Mouse (Mus musculus) v-Abl transformed pro-B cells (cell line): ENCODE results near the gene March11.

ENCODE experiments used
- in situ Hi-C, 2 experiments: fragments of 400-800 bp; cut with MboI; formaldehyde crosslinking; loops; one replicate each; pipeline ENCODE4 v1.15.1; 2025; ENCODE audit not compliant: unreplicated experiment in 2 of 2

Gene March11

DNA sequence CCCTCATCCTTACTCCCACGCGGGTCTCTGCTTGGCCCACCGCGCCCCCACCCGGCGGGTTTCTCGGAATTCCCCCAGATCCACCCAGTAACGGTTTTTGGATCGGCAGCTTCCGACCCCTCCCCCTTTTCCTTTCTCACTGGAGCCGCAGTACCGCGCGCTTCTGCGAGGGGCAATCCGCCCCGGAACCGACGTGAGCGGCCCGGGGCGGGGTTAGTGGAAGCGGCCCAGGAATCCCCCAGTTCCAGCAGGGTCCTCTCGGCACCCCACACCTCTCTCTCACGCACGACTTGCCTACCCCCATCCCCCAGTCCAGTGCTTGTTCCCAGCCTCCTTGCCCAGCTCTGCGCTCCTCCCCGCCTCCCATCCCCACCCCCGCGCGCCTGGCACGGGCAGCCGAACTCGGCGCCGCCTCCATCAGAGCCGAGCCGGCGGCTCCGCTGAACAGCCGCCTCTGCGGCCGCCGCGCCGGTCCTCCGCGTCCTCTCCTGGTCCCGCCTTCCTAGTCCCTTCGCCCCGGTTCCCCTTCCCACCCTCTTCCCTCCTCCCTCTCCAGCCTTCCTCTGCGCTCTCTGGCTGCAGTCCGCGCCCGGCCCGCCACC lies at the start of gene March11:
Gene March11, plus strand, starts transcription at position 420 of the 602 bp plus-strand sequence.
- in situ Hi-C loops = loop anchor here in 1 of 2 experiments (25.0 kb wide), 1 partner anchor 1721 kb away; no protein-coding TSS in a partner anchor

DNA sequence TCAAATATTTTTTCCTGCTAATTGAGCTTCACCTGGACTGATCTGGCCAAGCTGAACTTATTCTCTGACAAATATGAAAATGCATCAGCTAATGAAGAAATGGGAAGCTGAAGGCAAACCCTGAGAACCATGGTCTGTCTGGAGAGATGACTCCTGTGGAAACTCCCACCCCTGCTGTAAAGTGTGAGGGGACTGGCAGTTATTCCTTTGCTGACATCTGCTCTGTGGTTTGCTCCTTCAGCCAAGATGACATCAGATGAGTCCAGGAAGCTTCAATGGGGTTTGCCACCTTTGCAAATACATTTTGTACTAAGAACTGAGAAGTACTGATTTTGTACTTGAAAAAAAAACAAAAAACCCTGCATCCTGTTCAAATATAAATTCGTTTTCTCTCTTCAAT lies 46.5 kb upstream of the March11 start:
- in situ Hi-C loops = no loop called here

DNA sequence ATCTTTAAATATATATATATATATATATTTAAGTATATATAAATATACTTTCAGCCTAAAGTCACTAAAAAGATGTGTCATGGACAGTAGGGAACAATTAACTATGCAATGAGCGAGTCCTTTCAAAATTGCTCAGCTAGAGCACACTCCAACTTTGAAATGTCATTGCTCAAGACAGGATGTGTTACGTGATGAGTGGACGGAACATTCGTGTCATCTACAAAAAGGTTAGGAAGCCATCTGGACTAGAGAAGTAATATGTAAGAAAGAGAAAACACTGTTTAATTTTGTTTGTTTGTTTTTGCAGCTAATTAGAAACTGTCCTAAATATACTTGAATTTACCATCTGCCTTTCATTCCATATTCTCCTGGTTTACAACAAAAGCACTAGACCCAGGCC lies 39.3 kb upstream of the March11 start:
- in situ Hi-C loops = no loop called here

DNA sequence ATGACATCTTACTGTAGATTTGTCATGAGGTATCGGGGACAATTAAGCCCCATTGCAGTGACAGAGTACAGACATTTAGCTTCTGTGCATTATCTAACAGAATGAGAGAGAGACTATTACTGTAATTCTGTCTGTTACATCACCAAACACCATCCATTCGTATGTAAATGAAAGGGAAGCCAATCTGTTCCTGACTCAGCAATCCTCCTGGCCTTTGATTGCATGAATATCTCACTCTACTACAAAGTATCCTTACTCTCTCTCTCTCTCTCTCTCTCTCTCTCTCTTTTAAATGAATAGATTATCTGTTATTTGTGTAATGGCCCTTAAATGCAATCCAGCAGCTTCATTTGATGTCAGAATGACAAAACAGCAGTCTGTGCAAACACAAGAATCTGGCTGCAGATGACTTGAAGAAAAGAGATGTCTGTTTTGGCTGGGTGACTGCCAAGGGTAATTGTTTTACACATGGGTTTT lies 32.8 kb upstream of the March11 start:
- in situ Hi-C loops = no loop called here

DNA sequence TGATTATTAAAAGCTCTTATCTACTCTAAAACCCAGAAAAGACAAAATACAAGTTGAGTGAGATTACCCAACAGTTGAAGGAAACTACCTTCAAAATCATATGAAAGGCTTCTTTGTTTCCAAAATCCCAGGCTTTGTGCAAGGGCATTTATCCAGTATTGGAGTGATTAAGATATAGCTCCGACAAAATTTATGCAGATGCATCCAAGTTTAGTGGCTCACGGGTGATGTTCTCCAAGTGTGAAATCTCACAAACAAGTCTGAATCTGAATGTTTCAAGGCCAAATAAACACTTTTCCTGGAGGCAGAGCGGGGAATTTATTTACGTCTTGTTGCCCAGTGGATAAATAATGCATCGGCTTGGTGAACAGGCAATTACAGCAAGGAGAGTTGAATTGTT lies 32.2 kb upstream of the March11 start:
- in situ Hi-C loops = no loop called here

DNA sequence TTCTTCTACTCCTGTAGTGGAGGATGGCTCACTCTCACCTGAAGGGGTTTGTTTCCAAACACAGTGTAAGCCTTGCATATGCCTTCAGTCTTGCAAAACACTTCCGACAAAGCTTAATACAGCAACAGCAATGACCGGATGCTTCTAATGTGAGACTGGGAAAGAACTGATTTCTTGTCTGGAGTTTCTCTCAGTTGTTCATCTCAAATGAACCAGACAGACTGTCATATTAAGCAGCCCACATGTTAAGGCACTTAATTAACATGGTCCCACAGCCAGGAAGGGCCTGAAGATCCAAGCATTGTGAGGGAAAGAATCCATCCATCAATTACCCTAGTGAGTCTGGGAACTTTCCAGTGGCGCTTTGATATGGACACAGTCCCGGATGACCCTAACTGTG lies 17.0 kb upstream of the March11 start:
- in situ Hi-C loops = no loop called here

DNA sequence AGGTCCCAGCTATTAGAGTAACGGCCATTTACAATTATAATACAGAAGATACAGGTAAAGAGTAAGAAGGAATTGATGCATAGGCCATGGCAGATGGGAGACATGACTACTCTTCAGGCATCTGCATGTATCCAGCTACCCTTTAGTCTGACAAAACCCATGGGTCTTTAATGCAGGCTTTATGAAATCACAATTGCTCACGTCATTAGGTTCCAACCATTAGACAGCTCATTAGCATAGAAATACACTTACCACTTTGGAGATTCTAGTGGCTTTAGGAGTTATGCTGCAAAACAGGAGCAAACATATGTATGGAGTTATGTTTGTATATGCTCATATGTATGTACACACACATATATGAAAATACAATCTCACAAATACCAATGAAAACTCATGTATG lies 16.0 kb upstream of the March11 start:
- in situ Hi-C loops = no loop called here

DNA sequence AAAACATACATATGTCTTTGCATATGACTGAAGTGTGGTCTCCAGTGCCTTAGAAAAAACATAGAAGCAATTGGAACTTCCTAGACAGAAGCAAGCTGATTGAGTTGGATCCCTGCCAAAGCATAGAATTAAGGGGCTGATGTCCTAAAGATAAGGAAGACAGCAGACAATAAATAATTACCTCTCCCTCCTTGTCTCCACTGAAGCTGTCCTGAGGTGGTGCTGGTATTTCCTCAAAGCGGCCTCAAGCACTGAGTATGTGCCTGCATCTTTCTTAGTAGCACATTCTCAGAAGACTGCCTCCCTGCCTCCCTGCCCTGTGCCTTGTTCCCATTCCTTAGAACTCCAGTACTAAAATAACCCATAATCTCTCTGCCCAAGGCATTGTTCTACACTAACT lies 15.6 kb upstream of the March11 start:
- in situ Hi-C loops = no loop called here

DNA sequence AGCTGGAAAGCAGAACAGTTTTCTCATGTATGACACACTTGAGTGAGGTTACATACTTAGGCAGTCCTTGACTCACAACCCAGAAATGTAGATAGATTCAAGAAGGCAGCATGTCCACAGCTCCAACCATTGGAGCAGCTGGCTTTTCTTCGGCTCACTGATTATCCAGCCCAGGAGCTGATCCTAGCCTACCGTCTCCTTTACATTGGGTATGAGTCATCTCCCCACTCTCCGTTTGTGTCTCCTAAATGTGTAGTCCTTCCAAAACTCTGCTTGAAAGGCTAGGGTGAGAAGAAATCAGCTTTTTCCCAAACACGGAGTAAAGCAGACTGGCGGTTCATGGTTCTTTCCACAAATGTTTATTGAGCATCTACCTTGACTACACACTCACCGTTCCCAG lies 10.2 kb upstream of the March11 start:
- in situ Hi-C loops = no loop called here

DNA sequence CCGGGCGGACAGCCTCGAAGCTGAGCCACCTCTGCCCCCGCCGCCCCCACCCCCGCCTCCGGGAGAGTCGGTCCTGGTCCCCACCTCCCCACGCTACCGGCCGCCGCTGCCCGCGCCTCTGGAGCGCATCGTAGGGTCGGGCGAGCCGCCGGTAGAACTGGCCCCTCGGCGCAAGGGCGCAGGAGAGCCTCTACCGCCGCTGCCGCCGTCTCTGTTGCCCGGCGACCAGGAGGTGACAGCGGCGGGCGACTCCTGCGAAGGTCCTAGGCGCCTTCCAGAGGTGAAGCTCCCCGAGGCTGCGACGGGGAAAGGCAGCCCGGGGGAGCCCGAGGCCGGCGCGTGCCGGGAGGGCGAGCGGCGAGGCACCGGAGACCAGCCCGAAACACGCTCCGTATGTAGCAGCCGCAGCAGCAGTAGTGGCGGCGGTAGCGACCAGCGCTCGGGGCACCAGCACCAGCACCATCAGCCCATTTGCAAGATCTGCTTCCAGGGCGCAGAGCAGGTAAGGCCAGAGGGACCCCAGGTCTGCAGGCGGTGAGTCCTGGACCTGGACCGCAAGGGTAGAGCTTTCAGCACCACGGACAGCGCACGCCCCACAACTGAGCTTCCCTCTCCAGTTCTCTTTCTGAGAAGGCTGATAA lies 563 bp downstream of the March11 start:
- in situ Hi-C loops = loop anchor here in 1 of 2 experiments (25.0 kb wide), 1 partner anchor 1722 kb away; no protein-coding TSS in a partner anchor

DNA sequence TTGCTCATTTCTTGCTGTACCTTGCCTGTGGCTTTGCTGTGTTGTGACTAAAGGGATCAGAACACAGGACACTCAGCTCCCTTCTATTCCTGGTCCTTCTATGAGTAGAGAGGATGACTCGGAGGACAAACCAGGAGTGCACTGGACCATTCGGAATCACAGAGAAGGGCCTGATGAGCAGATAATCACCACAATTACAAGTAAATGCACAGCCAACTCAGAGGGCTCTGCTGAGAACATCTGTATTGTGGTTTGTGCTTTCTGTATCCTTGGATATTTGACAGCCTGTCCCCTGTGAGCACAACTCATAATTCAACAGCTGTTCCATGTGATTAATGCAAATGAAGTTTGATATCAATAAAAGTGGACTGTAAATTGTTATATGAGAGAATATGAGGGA lies 11.0 kb downstream of the March11 start:
- in situ Hi-C loops = loop anchor here in 1 of 2 experiments (25.0 kb wide), 1 partner anchor 1733 kb away; no protein-coding TSS in a partner anchor

DNA sequence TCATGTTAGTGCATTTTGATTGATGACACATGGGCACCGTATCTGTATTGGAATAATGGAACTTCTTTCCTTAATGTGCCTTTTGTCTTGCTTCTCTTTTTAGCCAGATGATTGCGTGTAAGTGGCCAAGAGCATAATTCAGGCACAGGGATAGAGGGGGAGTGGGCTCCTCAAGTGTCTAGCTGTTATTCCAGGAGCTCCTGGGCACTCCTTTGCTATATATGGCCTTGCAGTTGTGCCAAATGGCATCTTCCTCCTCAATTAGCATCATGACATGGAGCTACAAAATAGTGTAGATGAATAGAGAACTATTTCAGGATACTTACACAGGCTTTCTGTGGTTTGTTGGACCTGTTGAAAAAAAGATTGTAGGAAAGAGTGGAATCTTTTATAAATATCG lies 11.6 kb downstream of the March11 start:
- in situ Hi-C loops = loop anchor here in 1 of 2 experiments (25.0 kb wide), 1 partner anchor 1733 kb away; no protein-coding TSS in a partner anchor

DNA sequence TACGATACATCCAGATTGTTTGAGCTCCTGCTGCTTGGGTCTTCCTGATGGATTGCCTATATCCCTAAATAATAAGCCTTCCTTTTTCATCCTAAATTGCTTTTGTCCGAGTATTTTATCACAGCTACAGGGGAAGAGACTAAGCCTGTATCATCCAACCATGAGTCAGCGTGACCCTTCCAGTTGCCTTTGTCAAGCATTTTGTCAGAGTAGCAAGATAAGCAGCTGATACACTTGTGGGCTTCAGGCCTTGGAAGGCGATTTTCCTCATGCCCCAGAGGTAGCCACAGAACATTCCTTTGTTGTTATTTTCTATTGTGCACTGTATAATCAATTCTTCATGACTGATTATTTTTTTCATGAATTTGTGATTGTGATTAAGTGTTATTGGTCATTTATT lies 14.0 kb downstream of the March11 start:
- in situ Hi-C loops = loop anchor here in 1 of 2 experiments (25.0 kb wide), 1 partner anchor 1736 kb away; no protein-coding TSS in a partner anchor

DNA sequence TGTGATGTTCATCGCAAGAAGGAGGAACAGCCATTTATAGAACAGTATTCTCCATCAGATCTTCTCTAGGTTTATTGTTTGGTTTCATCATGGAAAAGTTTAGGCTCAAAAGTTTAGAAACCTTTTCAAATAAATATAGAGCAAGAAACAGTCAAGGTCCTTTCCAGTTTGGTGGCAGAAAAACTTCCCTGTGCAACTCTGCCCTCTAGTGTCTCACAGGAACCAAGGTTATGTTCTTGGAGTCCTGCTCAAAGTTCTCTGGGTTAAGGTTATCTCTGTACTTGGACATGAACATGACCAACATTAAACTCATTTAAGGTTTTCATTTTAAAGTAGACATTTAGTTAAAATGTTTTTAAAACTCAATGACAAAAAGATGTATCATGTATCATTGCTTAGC lies 18.3 kb downstream of the March11 start:
- in situ Hi-C loops = loop anchor here (5.0 kb wide), 2 partner anchors 335 to 520 kb away; no protein-coding TSS in a partner anchor

DNA sequence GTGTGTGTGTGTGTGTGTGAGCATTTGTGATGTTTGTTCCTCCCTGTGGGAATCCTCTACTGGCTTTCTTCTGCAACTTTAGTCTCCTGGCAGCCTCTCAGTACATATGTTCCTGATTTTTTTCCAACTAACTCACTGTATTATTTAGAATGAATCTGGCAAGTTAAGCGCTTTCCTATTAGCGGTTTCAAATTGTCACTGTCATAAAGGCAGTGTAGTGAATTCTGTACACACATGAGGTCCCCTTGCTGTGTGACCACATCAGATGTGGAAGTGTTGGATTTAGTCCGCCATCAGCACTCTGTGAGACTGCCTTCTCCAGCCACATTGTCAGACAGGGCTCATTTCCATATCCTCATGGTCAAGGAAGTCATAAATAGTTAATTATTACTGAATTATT lies 26.9 kb downstream of the March11 start:
- in situ Hi-C loops = no loop called here

DNA sequence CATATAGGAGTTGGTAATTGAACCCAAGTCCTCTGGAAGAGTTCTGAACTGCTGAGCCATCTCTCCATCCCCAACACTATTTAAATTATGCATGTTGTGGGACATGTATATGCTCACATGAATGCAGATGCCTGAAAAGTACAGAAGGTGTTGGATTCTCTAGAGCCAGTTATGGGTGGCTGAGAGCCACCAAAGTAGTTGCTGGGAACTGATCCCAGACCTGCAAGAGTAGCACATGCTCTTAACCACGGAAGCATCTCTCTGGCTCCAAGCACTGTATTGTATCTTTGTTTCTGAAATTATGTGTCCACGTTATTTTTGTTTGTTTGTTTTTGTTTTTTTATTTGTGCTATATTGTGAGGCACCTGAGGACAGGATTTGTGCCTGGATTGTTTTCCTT lies 28.9 kb downstream of the March11 start:
- in situ Hi-C loops = no loop called here

DNA sequence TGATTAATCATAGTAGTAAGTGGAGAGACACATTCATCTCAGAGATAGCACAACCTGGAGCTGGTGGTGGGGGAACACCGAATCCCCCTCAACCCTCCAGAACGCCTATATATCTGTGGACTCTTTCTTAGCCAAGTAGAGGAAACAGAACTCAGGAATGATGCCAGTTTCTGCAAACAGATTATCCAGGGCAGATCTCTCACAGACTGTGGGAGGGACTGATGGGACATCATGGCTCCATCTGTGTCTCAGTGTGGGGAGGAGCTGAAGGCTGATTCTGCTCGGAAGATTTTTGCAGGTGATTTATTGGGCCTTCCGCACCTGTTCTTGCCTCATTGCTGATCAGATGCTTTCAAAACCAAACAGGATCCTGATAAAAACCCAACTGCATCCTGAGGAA lies 29.5 kb downstream of the March11 start:
- in situ Hi-C loops = no loop called here

DNA sequence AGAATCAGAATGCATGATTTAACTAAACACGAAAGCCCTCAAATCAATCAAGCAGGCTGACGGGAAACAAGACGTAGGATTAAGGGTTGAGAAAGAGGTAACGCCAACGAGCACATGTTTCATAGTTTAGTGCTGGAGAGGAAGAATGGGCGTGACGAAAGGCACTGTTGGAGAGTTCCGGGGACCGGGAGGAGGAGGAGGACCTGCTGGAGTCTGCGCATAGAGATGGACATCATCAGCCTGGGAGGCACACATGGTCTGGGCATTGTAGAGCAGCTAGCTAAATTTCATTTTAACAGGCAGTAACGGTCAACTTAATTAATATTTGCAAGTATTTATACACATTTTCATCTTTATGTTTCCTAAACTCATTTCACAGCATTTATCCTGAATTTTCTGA lies 31.6 kb downstream of the March11 start:
- in situ Hi-C loops = no loop called here

DNA sequence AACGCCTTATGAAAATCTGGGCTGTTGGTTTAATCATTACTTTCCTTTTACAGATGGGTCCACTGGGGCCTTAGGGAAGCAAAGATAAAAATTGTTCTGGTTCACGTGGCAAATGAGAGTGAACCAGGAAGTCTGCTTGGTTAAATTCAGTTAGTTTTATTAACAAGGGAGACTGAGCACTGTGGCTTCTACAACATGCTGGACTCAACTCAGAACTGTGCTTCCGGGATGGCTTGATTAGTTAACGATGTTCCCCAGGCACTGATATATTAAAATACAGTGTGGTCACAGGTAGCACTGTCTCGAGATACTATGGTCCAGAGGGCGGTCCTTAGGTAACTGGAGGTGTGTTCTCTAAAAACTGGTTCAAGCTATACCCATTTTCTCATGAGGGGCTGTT lies 32.1 kb downstream of the March11 start:
- in situ Hi-C loops = no loop called here

DNA sequence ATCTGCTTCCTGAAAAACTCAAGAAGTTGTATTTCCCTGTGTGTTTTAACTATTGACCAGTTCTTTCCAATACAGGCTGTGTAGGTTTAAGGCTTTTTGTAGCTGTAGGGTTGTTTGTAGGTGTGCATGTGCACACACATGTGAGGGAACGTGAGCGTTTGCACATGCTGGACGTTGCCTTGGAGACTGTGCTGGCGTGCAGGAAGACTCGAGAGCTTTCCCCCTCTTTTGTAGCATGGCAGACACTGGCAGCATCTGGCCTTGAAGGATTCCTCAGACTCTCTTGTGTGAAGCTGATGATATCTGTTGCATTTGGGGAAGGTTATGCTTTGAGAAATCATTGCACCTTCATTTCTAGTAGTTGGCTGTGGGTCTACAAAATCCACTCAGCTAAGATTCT lies 35.5 kb downstream of the March11 start:
- in situ Hi-C loops = no loop called here

DNA sequence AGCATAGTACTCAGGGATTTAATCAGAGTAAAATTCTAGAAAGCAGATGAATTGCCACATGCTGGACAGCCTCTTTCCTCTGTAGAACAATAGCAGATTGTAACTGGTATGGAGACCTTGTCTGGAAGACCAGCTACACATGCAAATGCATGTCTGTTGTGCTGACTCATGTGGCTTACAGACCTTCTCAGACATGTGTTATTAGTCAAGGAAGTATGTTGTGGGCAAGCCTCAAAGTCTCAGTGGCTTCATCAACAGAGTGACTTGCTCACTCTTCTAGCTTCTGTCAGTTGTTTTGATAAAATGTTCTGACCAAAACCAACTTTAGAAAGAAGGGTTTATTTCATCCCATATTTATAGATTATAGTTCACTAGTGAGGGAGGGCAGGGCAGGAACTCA lies 44.8 kb downstream of the March11 start:
- in situ Hi-C loops = no loop called here

DNA sequence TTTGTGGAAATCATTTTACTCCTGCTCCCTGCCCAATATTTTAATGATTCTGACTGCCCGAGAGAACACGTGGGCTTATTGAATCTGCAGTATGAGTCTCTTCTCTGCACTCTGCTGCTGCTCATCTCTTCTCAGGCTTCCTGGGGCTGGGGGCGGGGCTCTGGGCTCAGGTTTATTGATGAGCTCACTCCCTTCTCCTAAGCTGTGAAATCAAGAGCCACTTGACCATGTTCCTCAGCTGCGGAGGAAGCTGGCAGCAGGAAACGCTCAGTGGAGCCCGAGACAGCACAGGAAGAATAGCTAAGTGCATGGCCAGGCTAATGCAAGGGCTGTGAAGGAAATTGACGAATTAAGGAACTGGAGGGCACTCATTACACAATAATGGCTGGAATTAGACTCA lies 56.5 kb downstream of the March11 start:
- in situ Hi-C loops = no loop called here
